Mouse (Mus musculus) heart, adult 2 months (tissue): ENCODE data around the gene Frmd5. TPM values are rescaled to one million over a fixed set of nuclear protein-coding genes. Genes with fewer than 3 reads are reported as not detected.
A peak's percentile ranks its signal among the peaks of the same experiment; 100 is the strongest.
"Not testable (repeated sequence)": the region's sequence is repeated elsewhere in the genome, so short reads cannot be mapped to it uniquely, and the experiment has no call there.

Experiments
- DNase-seq, 2 experiments: peaks; one replicate each; pipeline ENCODE4 v3.0.0; 2021
- H3K27ac ChIP-seq: fragments of 200-600 bp; 2 replicates; pipeline ENCODE4 v1.8.1; 2022
- H3K27me3 ChIP-seq: fragments of 200-500 bp; 2 replicates; pipeline ENCODE4 v1.6.1; 2012; ENCODE audit warnings: mild to moderate bottlenecking, low read length, inconsistent platforms, mixed read lengths; ENCODE audit not compliant: control insufficient read depth, insufficient read depth
- H3K36me3 ChIP-seq: fragments of 200-500 bp; 2 replicates; pipeline ENCODE4 v1.6.1; 2012; ENCODE audit warnings: low read length, inconsistent platforms; ENCODE audit not compliant: control insufficient read depth, insufficient read depth
- H3K4me1 ChIP-seq: fragments of 200-500 bp; 2 replicates; pipeline ENCODE4 v1.6.1; 2011; ENCODE audit warnings: low read length; ENCODE audit not compliant: control insufficient read depth, insufficient read depth
- H3K4me3 ChIP-seq: fragments of 200-600 bp; 2 replicates; pipeline ENCODE4 v1.8.1; 2022
- H3K79me2 ChIP-seq: fragments of 200-500 bp; replicated peaks from 2 replicates; pipeline ENCODE4 v1.6.1; 2012; ENCODE audit warnings: mild to moderate bottlenecking, inconsistent platforms, low read length, moderate library complexity, mixed read lengths; ENCODE audit not compliant: control insufficient read depth, insufficient read depth
- H3K9ac ChIP-seq: fragments of 200-500 bp; 2 replicates; pipeline ENCODE4 v1.6.1; 2012; ENCODE audit warnings: low read depth, mild to moderate bottlenecking, control low read depth, inconsistent platforms, low read length, mixed read lengths
- CTCF ChIP-seq: fragments of 200-600 bp; IDR thresholded peaks from 2 replicates; pipeline ENCODE4 v1.8.1; 2022; ENCODE audit warnings: antibody characterized with exemption, mild to moderate bottlenecking, moderate library complexity
- EP300 ChIP-seq: fragments of 200-500 bp; IDR thresholded peaks from 2 replicates; pipeline ENCODE4 v1.6.1; 2011; ENCODE audit warnings: low read depth, low read length, control low read depth; ENCODE audit not compliant: insufficient read depth
- POLR2A ChIP-seq: fragments of 200-500 bp; IDR thresholded peaks from 2 replicates; pipeline ENCODE4 v1.6.1; 2011; ENCODE audit warnings: mild to moderate bottlenecking, low read depth, low read length, control low read depth; ENCODE audit not compliant: insufficient read depth
- WGBS: fragments of 180-500 bp; shearing (Covaris S2); methylation state at CpG from one replicate; pipeline ENCODE4 v1.1.7; 2018; 5-methylcytosine and 5-hydroxymethylcytosine counted together
- intact Hi-C: fragments of 180-260 bp; cut with DNase I; formaldehyde crosslinking; loops from one replicate; pipeline ENCODE4 v1.15.1; 2025
- polyA plus RNA-seq: library from polyadenylated mRNA; depleted of rRNA; stranded (reverse); fragments of >200 nt; gene quantifications from 2 replicates; pipeline ENCODE4 v1.2.3, GENCODE M21; 2012
- total RNA-seq, 2 experiments: library from RNA; stranded (reverse); gene quantifications; 2 replicates each; pipeline ENCODE4 v1.2.3; 2021

Frmd5 gene
- total and polyA plus RNA-seq, 3 experiments, result 124 to 245 (median 197) TPM

DNA sequence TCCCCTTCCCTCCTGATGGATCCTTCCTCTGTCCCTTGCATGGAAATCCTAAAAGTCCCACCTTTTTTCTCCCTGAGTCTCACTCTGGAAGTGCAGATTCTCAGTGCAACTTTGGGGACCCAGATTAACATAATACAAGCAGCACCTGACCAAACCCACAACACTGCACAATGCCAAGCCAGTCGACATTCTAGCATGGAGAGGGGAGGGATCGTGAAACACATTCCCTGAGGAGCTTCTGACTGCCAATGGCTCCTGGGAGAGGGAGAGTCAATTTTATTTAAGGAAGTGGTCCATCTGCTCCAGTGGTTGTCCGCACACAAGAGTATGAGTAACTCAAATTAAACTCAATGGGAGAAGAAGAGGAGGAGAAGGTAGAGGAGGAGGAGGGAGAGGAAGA, 28.0 kb upstream of the Frmd5 start:
- H3K27me3 ChIP-seq, result no peaks in the 10 kb centered on the region
- H3K27ac ChIP-seq, result no peak overlapping the region
- H3K36me3 ChIP-seq, result no peaks in the 10 kb centered on the region
- TF ChIP-seq POLR2A (no peak), EP300 (no peak), CTCF (no peak)
- no peak overlapping the region for H3K9ac ChIP-seq
- 0 out of 2 replicates have a peak, but pooled peaks cover 1% of the 10 kb centered on the region for H3K4me1 ChIP-seq
- H3K4me3 ChIP-seq, result no peak overlapping the region
- DNase-seq, result no peak
- intact Hi-C loops, result loop anchor here (5.0 kb wide), 2 partner anchors 138 to 158 kb away; no protein-coding TSS in a partner anchor
- H3K79me2 ChIP-seq, result no peaks in the 10 kb centered on the region
- 24% methylated on average over 3 of the region's 3 CpGs for WGBS

GRCm38 (mm10) chr2:121832484-121832894, 25.6 kb upstream of the Frmd5 start:
- H3K27ac ChIP-seq, result no peak overlapping the region
- no peaks in the 10 kb centered on the region for H3K79me2 ChIP-seq
- intact Hi-C loops, result loop anchor here (1.0 to 5.0 kb wide), 3 partner anchors 135 to 261 kb away; no protein-coding TSS in a partner anchor
- H3K27me3 ChIP-seq, result no peaks in the 10 kb centered on the region
- H3K36me3 ChIP-seq, result no peaks in the 10 kb centered on the region
- H3K4me3 ChIP-seq, result no peak overlapping the region
- H3K9ac ChIP-seq, result no peak overlapping the region
- WGBS, result 3% methylated on average over 5 of the region's 5 CpGs
- 0 out of 2 replicates have a peak, but pooled peaks have one; percentile 38 for TF ChIP-seq EP300
- TF ChIP-seq CTCF, result peak; percentile 79
- TF ChIP-seq POLR2A, result no peak
- H3K4me1 ChIP-seq, result 0 out of 2 replicates have a peak, but pooled peaks cover 1% of the 10 kb centered on the region
- peak; percentile 26 to 33 for DNase-seq

- 73% methylated on average over 3 of the region's 3 CpGs for WGBS
- Histone ChIP-seq H3K9ac (no peak overlapping the region), H3K4me3 (no peak overlapping the region), H3K27ac (no peak overlapping the region), H3K27me3 (0 out of 2 replicates have a peak, but pooled peaks cover 1% of the 10 kb centered on the region), H3K79me2 (no peaks in the 10 kb centered on the region), H3K36me3 (no peaks in the 10 kb centered on the region), H3K4me1 (0 out of 2 replicates have a peak, but pooled peaks cover 1% of the 10 kb centered on the region)
- no peak for TF ChIP-seq CTCF
- TF ChIP-seq POLR2A, result no peak
- no peak for TF ChIP-seq EP300
- intact Hi-C loops, result no loop called here
- no peak for DNase-seq
Measured at GRCm38 (mm10) chr2:121828411-121828810, 21.5 kb upstream of the Frmd5 start.

DNA sequence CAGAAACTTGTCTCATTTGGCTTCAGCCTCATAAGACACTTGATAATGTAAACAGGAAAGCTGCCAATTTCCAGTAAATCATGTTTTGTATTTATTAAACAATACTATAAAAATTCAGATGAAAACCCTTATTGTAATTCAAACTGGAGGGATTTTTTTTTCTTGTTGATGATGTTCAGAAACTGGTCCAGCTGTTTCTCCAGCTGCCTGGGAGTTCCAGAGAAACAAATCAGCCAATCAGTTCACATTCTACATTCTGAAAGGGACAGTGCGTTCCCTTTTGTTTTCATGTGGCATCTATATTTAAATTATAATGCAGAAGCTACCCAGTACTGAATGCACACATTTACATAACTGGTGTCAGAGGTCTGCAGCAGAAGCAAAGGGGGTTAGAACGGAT, 19.3 kb upstream of the Frmd5 start:
- Histone ChIP-seq H3K36me3 (no peaks in the 10 kb centered on the region), H3K27me3 (0 out of 2 replicates have a peak, but pooled peaks cover 1% of the 10 kb centered on the region), H3K27ac (no peak overlapping the region), H3K4me3 (no peak overlapping the region), H3K4me1 (no peaks in the 10 kb centered on the region), H3K79me2 (no peaks in the 10 kb centered on the region), H3K9ac (no peak overlapping the region)
- intact Hi-C loops, result no loop called here
- TF ChIP-seq CTCF (no peak), POLR2A (no peak), EP300 (no peak)
- DNase-seq, result no peak
- 72% methylated on average over 2 of the region's 2 CpGs for WGBS

DNA sequence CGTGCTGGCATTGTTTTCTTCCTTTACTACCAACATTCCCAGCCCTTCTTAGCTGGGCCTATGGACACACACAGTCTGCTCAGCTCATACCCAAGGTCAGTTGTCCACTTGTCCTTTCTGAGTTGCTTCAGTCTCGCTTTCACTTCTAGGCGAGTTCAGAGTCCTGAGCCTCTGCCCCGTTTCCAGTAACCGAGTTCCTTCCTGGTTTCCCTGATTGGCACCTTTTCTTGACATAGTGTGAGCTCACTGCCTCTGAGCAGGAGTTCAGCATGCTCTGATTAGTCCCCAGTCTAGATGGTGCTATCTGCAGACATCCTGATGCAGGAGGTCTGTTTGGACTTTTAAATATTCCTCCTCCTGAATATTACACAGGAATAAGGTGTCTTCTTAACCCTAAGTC, 17.8 kb upstream of the Frmd5 start:
- 42% methylated on average over 5 of the region's 5 CpGs for WGBS
- no peak for DNase-seq
- Histone ChIP-seq H3K36me3 (no peaks in the 10 kb centered on the region), H3K4me3 (no peak overlapping the region), H3K27me3 (0 out of 2 replicates have a peak, but pooled peaks cover 1% of the 10 kb centered on the region), H3K79me2 (no peaks in the 10 kb centered on the region), H3K9ac (no peak overlapping the region), H3K27ac (no peak overlapping the region), H3K4me1 (no peaks in the 10 kb centered on the region)
- intact Hi-C loops, result no loop called here
- TF ChIP-seq POLR2A (no peak), CTCF (no peak), EP300 (no peak)

GRCm38 (mm10) chr2:121821787-121822186, 14.9 kb upstream of the Frmd5 start:
- H3K27ac ChIP-seq, result no peak overlapping the region
- WGBS, result 75% methylated on average over 7 of the region's 7 CpGs
- H3K27me3 ChIP-seq, result 0 out of 2 replicates have a peak, but pooled peaks cover under 1% of the 10 kb centered on the region
- H3K36me3 ChIP-seq, result no peaks in the 10 kb centered on the region
- TF ChIP-seq POLR2A (no peak), CTCF (no peak), EP300 (no peak)
- intact Hi-C loops, result no loop called here
- no peaks in the 10 kb centered on the region for H3K4me1 ChIP-seq
- no peak overlapping the region for H3K4me3 ChIP-seq
- DNase-seq, result no peak
- H3K79me2 ChIP-seq, result no peaks in the 10 kb centered on the region
- H3K9ac ChIP-seq, result no peak overlapping the region

DNA sequence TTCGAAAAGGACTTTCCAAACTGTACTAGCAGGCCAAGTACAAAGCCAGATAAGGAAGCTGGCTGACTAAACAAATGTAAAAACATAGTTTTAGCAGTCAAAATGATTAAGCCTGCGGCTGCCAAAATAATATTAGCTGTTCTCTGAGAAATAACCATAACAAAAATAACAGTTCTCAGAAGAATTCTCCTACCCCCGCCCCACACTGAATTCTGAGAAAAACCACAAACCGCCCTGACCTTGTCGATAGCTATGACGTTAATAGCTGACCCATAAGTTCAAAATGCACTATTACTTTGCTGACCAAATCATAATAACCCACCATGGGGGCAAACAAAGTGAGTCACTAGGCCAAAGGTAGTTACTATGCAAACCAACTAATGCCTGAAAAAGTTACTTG, 4.0 kb upstream of the Frmd5 start:
- H3K27me3 ChIP-seq, result peaks cover 12% of the 10 kb centered on the region
- 83% methylated on average over 6 of the region's 6 CpGs for WGBS
- H3K4me1 ChIP-seq, intact Hi-C loops, H3K27ac ChIP-seq, H3K36me3 ChIP-seq, DNase-seq, H3K79me2 ChIP-seq, H3K9ac ChIP-seq, H3K4me3 ChIP-seq: not testable (repeated sequence)
